Mouse (Mus musculus) erythroblast, embryonic 14.5 days (primary cell): ENCODE results near the gene Lrrc49.

ENCODE experiments used
- GATA1 ChIP-seq: IDR thresholded peaks from 2 replicates; pipeline ENCODE4 v1.6.1; 2012; ENCODE audit warnings: low read length, inconsistent platforms, mixed read lengths
- TAL1 ChIP-seq: IDR thresholded peaks from 3 replicates; pipeline ENCODE4 v1.6.1; 2012; ENCODE audit warnings: low read length, inconsistent platforms, mixed read lengths

DNA sequence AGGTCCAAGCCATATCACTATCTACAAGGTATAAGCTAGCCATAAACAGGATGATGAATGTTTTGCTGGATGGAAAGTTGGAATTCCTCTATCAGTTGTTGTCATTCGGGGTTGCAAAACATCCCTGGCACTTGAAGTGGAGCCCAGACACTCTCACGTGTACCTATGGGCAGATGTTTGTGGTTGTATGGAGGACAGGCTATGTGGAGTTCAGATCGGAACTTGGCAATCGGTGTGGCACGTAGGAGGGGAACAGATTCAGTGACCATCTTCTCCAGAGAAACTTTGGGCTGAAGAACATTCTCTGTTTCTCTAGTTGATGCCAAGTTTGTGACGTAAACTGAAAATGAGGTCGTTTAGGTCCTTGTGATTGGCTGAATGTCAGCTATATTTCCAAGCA is 114.9 kb downstream of the Lrrc49 start:
- TF ChIP-seq GATA1 (no peak), TAL1 (no peak)
